In genomic region chr1:175433128-175433527, GRCm38 (mm10) we compare ENCODE assay signal across 26 mouse cellular contexts. TPM values are rescaled to one million over a fixed set of nuclear protein-coding genes. Genes with fewer than 3 reads are reported as not detected.
DNase-seq lines count a peak whose midpoint lies in the region; ATAC-seq lines count a peak whose summit lies in the region.
"Had no signal": no experiment of that assay in that cellular context is flagged by ENCODE, and none has a peak within 500 bp of the region (broad histone marks: within the 10 kb centered on the region; RNA-seq: fewer than 3 reads in every experiment).

No protein-coding gene starts in this region.

- no peak overlapping the region for H3K9ac ChIP-seq in hindbrain, embryonic 14.5 days
- H3K9ac ChIP-seq in hindbrain, embryonic 12.5 days: no peak overlapping the region
- no peak overlapping the region for H3K9ac ChIP-seq in midbrain, embryonic 16.5 days (ENCODE audit: low read depth, low read length)
- no peak overlapping the region for H3K9ac ChIP-seq in midbrain, embryonic 14.5 days (replicated peaks; ENCODE audit: low read length)
- H3K9ac ChIP-seq: forebrain, embryonic 12.5 days; heart, embryonic 12.5 days; limb, embryonic 13.5 days; lung, embryonic 15.5 days; midbrain, embryonic 12.5 days had no signal

- no peak for ATAC-seq in cerebellum, adult (ENCODE audit: insufficient number of reproducible peaks, low FRiP score, low TSS enrichment)
- ATAC-seq in hindbrain, embryonic 14.5 days (ENCODE audit: low FRiP score): 0 out of 2 replicates have a peak, but pooled peaks have one; percentile 27
- no peak for ATAC-seq in hindbrain, embryonic 12.5 days (ENCODE audit: low FRiP score)
- ATAC-seq in midbrain, embryonic 16.5 days: peak; percentile 40; the same call in 1 of the 2 replicates
- no peak for ATAC-seq in midbrain, embryonic 14.5 days (ENCODE audit: low FRiP score, low TSS enrichment)
- ATAC-seq: intestine, postnatal 0 days; Patski had no signal

- H3K27me3 ChIP-seq in hindbrain, embryonic 14.5 days (ENCODE audit: control insufficient read depth, insufficient read depth, low read length): no peaks in the 10 kb centered on the region
- no peaks in the 10 kb centered on the region for H3K27me3 ChIP-seq in hindbrain, embryonic 12.5 days
- H3K27me3 ChIP-seq in midbrain, embryonic 16.5 days (ENCODE audit: control insufficient read depth, insufficient read depth, low read depth, low read length): no peaks in the 10 kb centered on the region
- no peaks in the 10 kb centered on the region for H3K27me3 ChIP-seq in midbrain, embryonic 14.5 days (ENCODE audit: control insufficient read depth, insufficient read depth, low read length)
- H3K27me3 ChIP-seq: heart, embryonic 12.5 days; limb, embryonic 13.5 days; lung, embryonic 15.5 days; midbrain, embryonic 12.5 days; Patski had no signal

- peak; percentile 32 to 39 for DNase-seq in cerebellum, postnatal 10 days
- DNase-seq in hindbrain, embryonic 14.5 days (ENCODE audit: low spot score): no peak
- DNase-seq in midbrain, embryonic 14.5 days: no peak
- DNase-seq in lung, postnatal 4 days: no peak
- DNase-seq: adrenal gland, postnatal 10 days; cerebellum, adult 11 months; heart, adult 2 months; heart, postnatal 4 days; kidney, adult 9 months; kidney, postnatal 10 days; layer of hippocampus, postnatal 36 days; thymus, adult 2 months; thymus, postnatal 36 days had no signal

- WGBS in hindbrain, embryonic 14.5 days: 74% methylated on average over 6 of the region's 6 CpGs
- WGBS in hindbrain, embryonic 12.5 days: 75% methylated on average over 6 of the region's 6 CpGs
- WGBS in midbrain, embryonic 16.5 days: 79% methylated on average over 6 of the region's 6 CpGs
- 73% methylated on average over 6 of the region's 6 CpGs for WGBS in midbrain, embryonic 14.5 days

- H3K4me3 ChIP-seq in hindbrain, embryonic 14.5 days (replicated peaks; ENCODE audit: low read length): no peak overlapping the region
- H3K4me3 ChIP-seq in hindbrain, embryonic 12.5 days: no peak overlapping the region
- H3K4me3 ChIP-seq in midbrain, embryonic 16.5 days (ENCODE audit: low read depth, low read length): no peak overlapping the region
- H3K4me3 ChIP-seq in midbrain, embryonic 14.5 days (replicated peaks; ENCODE audit: low read depth, low read length): no peak overlapping the region
- H3K4me3 ChIP-seq: erythroblast, embryonic 14.5 days; forebrain, embryonic 12.5 days; heart, adult 2 months; heart, embryonic 12.5 days; limb, embryonic 13.5 days; lung, embryonic 15.5 days; midbrain, embryonic 12.5 days had no signal

- H3K4me1 ChIP-seq in hindbrain, embryonic 14.5 days (replicated peaks; ENCODE audit: control insufficient read depth, insufficient read depth, low read length): no peaks in the 10 kb centered on the region
- H3K4me1 ChIP-seq in hindbrain, embryonic 12.5 days: peaks cover 3% of the 10 kb centered on the region; the same call in 1 of the 2 replicates
- H3K4me1 ChIP-seq in midbrain, embryonic 16.5 days (ENCODE audit: control insufficient read depth, insufficient read depth, low read length): no peaks in the 10 kb centered on the region
- no peaks in the 10 kb centered on the region for H3K4me1 ChIP-seq in midbrain, embryonic 14.5 days (ENCODE audit: control insufficient read depth, insufficient read depth, low read length)
- H3K4me1 ChIP-seq: forebrain, embryonic 12.5 days; heart, embryonic 12.5 days; limb, embryonic 13.5 days; lung, embryonic 15.5 days; midbrain, embryonic 12.5 days had no signal

- H3K27ac ChIP-seq in hindbrain, embryonic 14.5 days: no peak overlapping the region
- H3K27ac ChIP-seq in hindbrain, embryonic 12.5 days: no peak overlapping the region
- no peak overlapping the region for H3K27ac ChIP-seq in midbrain, embryonic 16.5 days (ENCODE audit: low read length)
- H3K27ac ChIP-seq in midbrain, embryonic 14.5 days (replicated peaks; ENCODE audit: low read depth, low read length): no peak overlapping the region
- H3K27ac ChIP-seq: forebrain, embryonic 12.5 days; heart, adult 2 months; limb, embryonic 13.5 days; lung, embryonic 15.5 days; midbrain, embryonic 12.5 days had no signal

- no peak overlapping the region for H3K4me2 ChIP-seq in hindbrain, embryonic 14.5 days (replicated peaks)
- H3K4me2 ChIP-seq in hindbrain, embryonic 12.5 days (replicated peaks): no peak overlapping the region
- no peak overlapping the region for H3K4me2 ChIP-seq in midbrain, embryonic 16.5 days (ENCODE audit: low read length)
- H3K4me2 ChIP-seq in midbrain, embryonic 14.5 days (ENCODE audit: low read length): no peak overlapping the region
- H3K4me2 ChIP-seq: forebrain, embryonic 12.5 days; heart, embryonic 12.5 days; limb, embryonic 13.5 days; liver, embryonic 11.5 days; lung, embryonic 15.5 days; midbrain, embryonic 12.5 days had no signal

- no peaks in the 10 kb centered on the region for H3K9me3 ChIP-seq in hindbrain, embryonic 14.5 days (ENCODE audit: control insufficient read depth, low read length)
- H3K9me3 ChIP-seq in hindbrain, embryonic 12.5 days (replicated peaks): no peaks in the 10 kb centered on the region
- H3K9me3 ChIP-seq in midbrain, embryonic 16.5 days (replicated peaks; ENCODE audit: control insufficient read depth, low read length, poor library complexity, severe bottlenecking): no peaks in the 10 kb centered on the region
- no peaks in the 10 kb centered on the region for H3K9me3 ChIP-seq in midbrain, embryonic 14.5 days (ENCODE audit: control insufficient read depth, low read length)
- H3K9me3 ChIP-seq: forebrain, embryonic 12.5 days; heart, embryonic 12.5 days; limb, embryonic 13.5 days; lung, embryonic 15.5 days; midbrain, embryonic 12.5 days had no signal

- no peaks in the 10 kb centered on the region for H3K36me3 ChIP-seq in hindbrain, embryonic 14.5 days (replicated peaks; ENCODE audit: control insufficient read depth, insufficient read depth)
- H3K36me3 ChIP-seq in hindbrain, embryonic 12.5 days: no peaks in the 10 kb centered on the region
- H3K36me3 ChIP-seq in midbrain, embryonic 16.5 days (ENCODE audit: control insufficient read depth, insufficient read depth, low read length): no peaks in the 10 kb centered on the region
- H3K36me3 ChIP-seq in midbrain, embryonic 14.5 days (ENCODE audit: control insufficient read depth, insufficient read depth, low read length): no peaks in the 10 kb centered on the region
- H3K36me3 ChIP-seq: forebrain, embryonic 12.5 days; heart, embryonic 12.5 days; limb, embryonic 13.5 days; lung, embryonic 15.5 days; midbrain, embryonic 12.5 days had no signal

RNA-seq across cellular contexts. Expression of gene Rgs7, which starts 59.2 kb away (rescaled TPM):
- 49.4 and 56.7 TPM in 2 replicates for polyA plus RNA-seq in hindbrain, embryonic 14.5 days (2014; fragmentation: Nextera tagmentation; extraction: Ambion mirVana)
- polyA plus RNA-seq in hindbrain, embryonic 12.5 days (2016; fragmentation: Nextera tagmentation; extraction: Ambion mirVana): 10.6 and 13.0 TPM in 2 replicates
- 42.9 and 44.9 TPM in 2 replicates for polyA plus RNA-seq in midbrain, embryonic 16.5 days (2015; fragmentation: Nextera tagmentation; extraction: Ambion mirVana)
- polyA plus RNA-seq in midbrain, embryonic 14.5 days (2014; fragmentation: Nextera tagmentation; extraction: Ambion mirVana): 33.8 and 35.0 TPM in 2 replicates
- polyA plus RNA-seq: erythroblast, embryonic 14.5 days; liver, embryonic 16.5 days had no signal

Comparison
In these comparisons a context has a peak if more than half of its experiments do, and no peak if none do; other contexts are left out.
1. ATAC-seq: peak in hindbrain, embryonic 14.5 days (single experiment) and midbrain, embryonic 16.5 days (single experiment); none in cerebellum, adult (single experiment), hindbrain, embryonic 12.5 days (single experiment) and midbrain, embryonic 14.5 days (single experiment).
2. DNase-seq: peak in cerebellum, postnatal 10 days (2 of 2); none in hindbrain, embryonic 14.5 days (single experiment), midbrain, embryonic 14.5 days (single experiment) and lung, postnatal 4 days (0 of 2).